Mouse (Mus musculus): Measurements from ENCODE around the gene Med1.
"Not testable (repeated sequence)": the region's sequence is repeated elsewhere in the genome, so short reads cannot be mapped to it uniquely, and the experiment has no call there.

DNA sequence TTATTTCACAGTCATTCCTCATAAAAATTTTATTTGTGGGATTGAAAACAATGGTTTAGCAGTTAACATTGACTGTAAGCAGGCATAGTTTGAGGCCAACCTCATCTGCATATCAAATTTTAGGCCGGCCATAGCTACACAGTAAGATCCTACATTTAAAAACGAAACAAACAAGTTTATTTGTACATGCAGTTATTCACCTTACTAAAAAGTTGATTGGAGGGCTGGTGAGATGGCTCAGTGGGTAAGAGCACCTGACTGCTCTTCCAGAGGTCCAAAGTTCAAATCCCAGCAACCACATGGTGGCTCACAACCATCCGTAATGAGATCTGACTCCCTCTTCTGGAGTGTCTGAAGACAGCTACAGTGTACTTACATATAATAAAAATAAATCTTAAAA lies 13.2 kb upstream of the Med1 start:
- not testable (repeated sequence) for TF ChIP-seq POLR2A (IDR thresholded peaks at IDR 0.05; ENCODE audit: borderline replicate concordance, extremely low read depth, insufficient read depth, insufficient read length, poor library complexity, severe bottlenecking); CTCF (IDR thresholded peaks at IDR 0.05; ENCODE audit: borderline replicate concordance, extremely low read depth, insufficient read depth, insufficient read length)
